Mouse (Mus musculus): ENCODE measurements around the gene Slc27a1.

DNA sequence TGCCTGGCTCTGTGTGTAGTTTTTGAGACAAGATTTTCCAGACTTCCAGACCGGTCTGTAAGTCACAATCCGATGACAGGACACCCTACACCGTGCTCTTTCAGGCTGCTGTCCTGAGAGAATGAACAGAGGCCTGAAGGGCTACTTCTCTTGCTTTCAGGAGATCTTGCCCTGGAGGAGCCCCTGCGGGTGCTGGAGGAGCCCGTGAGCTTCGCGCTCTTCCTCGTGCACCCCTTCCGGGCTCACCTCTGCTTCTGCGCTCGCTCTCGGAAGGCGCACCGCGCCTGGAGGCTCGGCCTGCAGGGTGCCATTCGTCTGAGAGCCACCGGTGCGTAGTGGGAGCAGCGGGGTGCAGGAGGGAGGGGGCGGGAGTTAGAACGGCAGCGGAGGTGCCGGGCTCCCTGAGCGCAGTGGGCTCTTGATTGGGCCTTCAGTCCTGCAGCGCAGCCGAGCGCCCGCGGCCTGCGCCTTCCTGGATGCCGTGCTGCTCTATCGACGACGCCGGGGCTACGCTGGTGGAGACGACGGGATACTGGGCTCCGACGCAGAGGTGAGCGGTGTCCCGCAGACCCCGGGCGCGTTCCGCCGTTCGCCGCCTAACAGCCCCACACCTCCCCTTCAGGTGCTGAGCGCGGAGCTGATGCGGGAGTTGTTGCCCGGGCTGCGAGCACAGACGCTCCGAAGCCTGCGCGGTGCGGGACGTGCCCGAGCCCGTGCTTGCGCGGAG, 33.4 kb downstream of the Slc27a1 start:
- TF ChIP-seq GATA1 (IDR thresholded peaks at IDR 0.05; ENCODE audit: borderline replicate concordance, low read length) (no peak), FLI1 (IDR thresholded peaks at IDR 0.05; ENCODE audit: low read length) (no peak)

All from megakaryocyte, embryonic 14.5 days (primary cell).